Mouse (Mus musculus): ENCODE measurements around the gene Znhit3. TPM values are rescaled to one million over a fixed set of nuclear protein-coding genes. Genes with fewer than 3 reads are reported as not detected.
A peak's percentile ranks its signal among the peaks of the same experiment; 100 is the strongest.

The Znhit3 gene
- polyA plus RNA-seq (2015; fragmentation: Nextera tagmentation; extraction: Ambion mirVana): 20.1 and 21.8 TPM in 2 replicates

- no peaks in the 10 kb centered on the region for H3K27me3 ChIP-seq (ENCODE audit: insufficient read depth, low read length)
- H3K4me3 ChIP-seq (ENCODE audit: low read depth, low read length): peak within 1 kb of the TSS; percentile 85
- 0 out of 2 replicates have a peak within 1 kb of the TSS, but pooled peaks have one; percentile 35 for H3K27ac ChIP-seq (ENCODE audit: low read depth)
- WGBS (ENCODE audit: insufficient replicate concordance): 5% methylated on average over 31 of the region's 34 CpGs
- ATAC-seq: peak; percentile 91
- H3K9ac ChIP-seq (replicated peaks): peak within 1 kb of the TSS; percentile 84
- peaks cover 14% of the 10 kb centered on the region for H3K36me3 ChIP-seq (replicated peaks; ENCODE audit: insufficient read depth, low read length)
- peak within 1 kb of the TSS; percentile 89 for H3K4me2 ChIP-seq (ENCODE audit: low read depth, low read length)
- H3K9me3 ChIP-seq (ENCODE audit: low read length): no peaks in the 10 kb centered on the region
- peak; percentile 81 for DNase-seq
- TF ChIP-seq CTCF (IDR thresholded peaks at IDR 0.05; ENCODE audit: low read depth) (no peak; the same call in 1 of the 2 replicates), EP300 (IDR thresholded peaks at IDR 0.05; ENCODE audit: low read depth) (no peak; the same call in 1 of the 2 replicates)
- H3K4me1 ChIP-seq (ENCODE audit: insufficient read depth): peaks cover 16% of the 10 kb centered on the region
Observed at GRCm38 (mm10) chr11:84916053-84916702, at the start of gene Znhit3. Gene Znhit3, minus strand, starts transcription at chr11:84916366.

DNA sequence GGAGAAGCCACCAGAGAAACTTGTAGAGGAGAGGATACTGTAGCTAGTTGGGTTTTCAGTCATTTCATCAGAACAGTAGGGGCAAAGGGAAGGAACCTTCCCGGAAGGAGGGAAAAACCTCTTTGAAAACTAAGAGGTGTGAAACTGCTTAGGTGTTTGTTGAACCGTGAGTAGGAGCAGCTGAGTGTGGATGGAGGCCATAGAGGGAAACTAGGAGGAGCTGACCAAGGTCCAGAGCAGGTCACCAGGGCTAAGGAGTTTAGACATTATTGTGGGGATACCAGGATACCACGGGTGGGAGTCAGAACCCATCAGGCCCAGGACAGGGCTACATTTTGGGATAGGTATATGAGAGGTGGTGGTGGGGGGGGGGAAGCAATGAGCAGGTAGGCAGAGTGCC lies 47.4 kb upstream of the Znhit3 start:
- no peak for DNase-seq
- ATAC-seq: no peak
- no peak for TF ChIP-seq EP300 (IDR thresholded peaks at IDR 0.05; ENCODE audit: low read depth)
- no peak for TF ChIP-seq CTCF (IDR thresholded peaks at IDR 0.05; ENCODE audit: low read depth)
- H3K4me3 ChIP-seq (ENCODE audit: low read depth, low read length): no peak overlapping the region
- H3K4me1 ChIP-seq (ENCODE audit: insufficient read depth): no peaks in the 10 kb centered on the region; the same call in 1 of the 2 replicates
- H3K36me3 ChIP-seq (replicated peaks; ENCODE audit: insufficient read depth, low read length): no peaks in the 10 kb centered on the region
- no peaks in the 10 kb centered on the region for H3K9me3 ChIP-seq (ENCODE audit: low read length)
- H3K4me2 ChIP-seq (ENCODE audit: low read depth, low read length): no peak overlapping the region
- H3K9ac ChIP-seq (replicated peaks): no peak overlapping the region
- peaks cover 18% of the 10 kb centered on the region for H3K27me3 ChIP-seq (ENCODE audit: insufficient read depth, low read length)
- WGBS (ENCODE audit: insufficient replicate concordance): 64% methylated on average over 3 of the region's 3 CpGs
- no peak overlapping the region for H3K27ac ChIP-seq (ENCODE audit: low read depth)

GRCm38 (mm10) chr11:84962536-84962935 lies 46.4 kb upstream of the Znhit3 start:
- TF ChIP-seq CTCF (IDR thresholded peaks at IDR 0.05; ENCODE audit: low read depth) (no peak), EP300 (IDR thresholded peaks at IDR 0.05; ENCODE audit: low read depth) (no peak)
- H3K27ac ChIP-seq (ENCODE audit: low read depth): no peak overlapping the region
- H3K4me3 ChIP-seq (ENCODE audit: low read depth, low read length): no peak overlapping the region
- H3K36me3 ChIP-seq (replicated peaks; ENCODE audit: insufficient read depth, low read length): no peaks in the 10 kb centered on the region
- H3K4me2 ChIP-seq (ENCODE audit: low read depth, low read length): no peak overlapping the region
- H3K9me3 ChIP-seq (ENCODE audit: low read length): no peaks in the 10 kb centered on the region
- peaks cover 28% of the 10 kb centered on the region for H3K27me3 ChIP-seq (ENCODE audit: insufficient read depth, low read length)
- peaks cover 5% of the 10 kb centered on the region; the same call in 1 of the 2 replicates for H3K4me1 ChIP-seq (ENCODE audit: insufficient read depth)
- no peak for DNase-seq
- 61% methylated on average over 4 of the region's 4 CpGs for WGBS (ENCODE audit: insufficient replicate concordance)
- no peak for ATAC-seq
- H3K9ac ChIP-seq (replicated peaks): no peak overlapping the region

DNA sequence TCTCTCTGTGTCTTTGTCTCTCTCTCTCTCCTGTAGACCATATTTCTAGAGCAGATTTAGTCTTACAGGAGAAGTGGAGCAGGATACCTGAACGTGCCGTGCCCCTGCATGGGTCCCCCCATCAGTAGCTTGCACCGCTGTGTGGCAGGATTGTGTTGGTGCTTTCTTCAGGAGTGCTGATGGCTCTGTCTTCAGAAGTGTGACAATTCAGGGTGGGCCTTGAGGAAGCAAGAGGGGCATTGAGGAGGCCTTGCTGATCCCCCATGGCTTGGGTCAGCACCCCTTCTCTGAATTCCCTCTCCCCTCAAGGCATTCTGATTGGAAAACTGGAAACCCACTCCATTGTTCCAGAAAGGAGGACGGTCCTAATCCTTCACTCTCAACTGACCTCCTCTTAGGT lies 45.4 kb upstream of the Znhit3 start:
- no peak overlapping the region for H3K4me2 ChIP-seq (ENCODE audit: low read depth, low read length)
- no peaks in the 10 kb centered on the region for H3K36me3 ChIP-seq (replicated peaks; ENCODE audit: insufficient read depth, low read length)
- 79% methylated on average over 4 of the region's 4 CpGs for WGBS (ENCODE audit: insufficient replicate concordance)
- no peak overlapping the region for H3K4me3 ChIP-seq (ENCODE audit: low read depth, low read length)
- DNase-seq (no peak), ATAC-seq (no peak)
- H3K4me1 ChIP-seq (ENCODE audit: insufficient read depth): peaks cover 7% of the 10 kb centered on the region; the same call in 1 of the 2 replicates
- H3K27ac ChIP-seq (ENCODE audit: low read depth): no peak overlapping the region
- H3K27me3 ChIP-seq (ENCODE audit: insufficient read depth, low read length): peaks cover 38% of the 10 kb centered on the region
- H3K9me3 ChIP-seq (ENCODE audit: low read length): no peaks in the 10 kb centered on the region
- TF ChIP-seq CTCF (IDR thresholded peaks at IDR 0.05; ENCODE audit: low read depth) (no peak), EP300 (IDR thresholded peaks at IDR 0.05; ENCODE audit: low read depth) (no peak)
- H3K9ac ChIP-seq (replicated peaks): no peak overlapping the region

GRCm38 (mm10) chr11:84960780-84961179 lies 44.6 kb upstream of the Znhit3 start:
- Histone ChIP-seq H3K4me2 (ENCODE audit: low read depth, low read length) (no peak overlapping the region), H3K9me3 (ENCODE audit: low read length) (no peaks in the 10 kb centered on the region), H3K27me3 (ENCODE audit: insufficient read depth, low read length) (peaks cover 43% of the 10 kb centered on the region), H3K9ac (replicated peaks) (no peak overlapping the region), H3K36me3 (replicated peaks; ENCODE audit: insufficient read depth, low read length) (no peaks in the 10 kb centered on the region), H3K27ac (ENCODE audit: low read depth) (no peak overlapping the region), H3K4me3 (ENCODE audit: low read depth, low read length) (no peak overlapping the region), H3K4me1 (ENCODE audit: insufficient read depth) (peaks cover 7% of the 10 kb centered on the region; the same call in 1 of the 2 replicates)
- 67% methylated on average over 6 of the region's 6 CpGs for WGBS (ENCODE audit: insufficient replicate concordance)
- no peak for TF ChIP-seq CTCF (IDR thresholded peaks at IDR 0.05; ENCODE audit: low read depth)
- no peak for TF ChIP-seq EP300 (IDR thresholded peaks at IDR 0.05; ENCODE audit: low read depth)
- no peak for ATAC-seq
- DNase-seq: no peak

DNA sequence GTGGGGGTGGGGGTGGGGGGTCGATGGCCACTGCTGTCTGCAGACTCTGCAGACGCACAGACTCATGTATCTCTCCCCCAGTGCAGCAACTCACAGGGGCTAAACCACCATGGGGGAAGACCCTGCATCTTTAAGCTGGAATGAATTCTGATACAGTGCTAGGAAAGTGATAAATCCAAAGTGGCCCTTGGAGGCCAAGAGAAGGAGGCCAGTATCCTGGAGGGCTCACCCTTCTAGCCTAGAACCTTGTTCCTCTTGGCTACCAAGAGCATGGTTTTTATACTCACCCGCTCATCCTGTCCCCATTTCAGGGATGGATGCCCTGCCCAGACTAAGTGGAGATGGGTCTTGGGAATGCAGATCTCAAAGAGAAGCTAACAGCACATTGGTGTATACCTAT lies 44.1 kb upstream of the Znhit3 start:
- Histone ChIP-seq H3K27ac (ENCODE audit: low read depth) (no peak overlapping the region), H3K4me2 (ENCODE audit: low read depth, low read length) (no peak overlapping the region), H3K4me1 (ENCODE audit: insufficient read depth) (peaks cover 7% of the 10 kb centered on the region; the same call in 1 of the 2 replicates), H3K36me3 (replicated peaks; ENCODE audit: insufficient read depth, low read length) (no peaks in the 10 kb centered on the region), H3K9me3 (ENCODE audit: low read length) (no peaks in the 10 kb centered on the region), H3K4me3 (ENCODE audit: low read depth, low read length) (no peak overlapping the region), H3K27me3 (ENCODE audit: insufficient read depth, low read length) (peaks cover 43% of the 10 kb centered on the region), H3K9ac (replicated peaks) (no peak overlapping the region)
- WGBS (ENCODE audit: insufficient replicate concordance): 40% methylated on average over 3 of the region's 3 CpGs
- ATAC-seq: no peak
- DNase-seq: no peak
- no peak for TF ChIP-seq EP300 (IDR thresholded peaks at IDR 0.05; ENCODE audit: low read depth)
